Mouse (Mus musculus) telencephalon, adult 2 months (tissue): ENCODE data around the gene Mum1l1.
"Not testable (repeated sequence)": the region's sequence is repeated elsewhere in the genome, so short reads cannot be mapped to it uniquely, and the experiment has no call there.

Experiments used
- DNase-seq: peaks from one replicate; pipeline ENCODE4 v3.0.0-alpha.2; 2011; ENCODE audit warnings: low read depth, low spot score

The Mum1l1 gene

GRCm38 (mm10) chrX:139209829-139210225 lies at the start of gene Mum1l1:
Mum1l1 (plus strand) TSS chrX:139210042.
- no peak for DNase-seq

- no peak for DNase-seq
These were observed 30.9 kb upstream of the Mum1l1 start, which contains the start of gene 4933428M09Rik for GRCm38 (mm10) chrX:139178928-139179327. 4933428M09Rik (plus strand) TSS chrX:139179228.

GRCm38 (mm10) chrX:139191506-139191905 lies 18.3 kb upstream of the Mum1l1 start:
- DNase-seq, result not testable (repeated sequence)

GRCm38 (mm10) chrX:139194572-139195279 lies 15.1 kb upstream of the Mum1l1 start:
- DNase-seq, result no peak

GRCm38 (mm10) chrX:139209191-139209828 lies 532 bp upstream of the Mum1l1 start:
- not testable (repeated sequence) for DNase-seq

GRCm38 (mm10) chrX:139214765-139215164 lies 4.9 kb downstream of the Mum1l1 start:
- DNase-seq, result no peak

- no peak for DNase-seq
These were observed 6.6 kb downstream of the Mum1l1 start for GRCm38 (mm10) chrX:139216409-139216808.

- peak; percentile 10 for DNase-seq
These were observed 7.2 kb downstream of the Mum1l1 start for GRCm38 (mm10) chrX:139216991-139217593.

GRCm38 (mm10) chrX:139217776-139218175 lies 7.9 kb downstream of the Mum1l1 start:
- no peak for DNase-seq

GRCm38 (mm10) chrX:139219017-139219416 lies 9.2 kb downstream of the Mum1l1 start:
- DNase-seq, result peak; percentile 21

- DNase-seq, result no peak
These were observed 11.0 kb downstream of the Mum1l1 start for GRCm38 (mm10) chrX:139220830-139221229.

GRCm38 (mm10) chrX:139221893-139222292 lies 12.1 kb downstream of the Mum1l1 start:
- DNase-seq, result no peak

GRCm38 (mm10) chrX:139231143-139231542 lies 21.3 kb downstream of the Mum1l1 start:
- no peak for DNase-seq

- DNase-seq, result no peak
These were observed 37.5 kb downstream of the Mum1l1 start for GRCm38 (mm10) chrX:139247294-139247693.

GRCm38 (mm10) chrX:139257072-139257471 lies 47.2 kb downstream of the Mum1l1 start:
- no peak for DNase-seq

GRCm38 (mm10) chrX:139281966-139282365 lies 72.1 kb downstream of the Mum1l1 start:
- no peak for DNase-seq
